Mouse (Mus musculus): ENCODE measurements around the gene Kcnn3.

GRCm38 (mm10) chr3:89508041-89508440 is 11.9 kb upstream of the Kcnn3 start:
- TF ChIP-seq GATA1 (IDR thresholded peaks at IDR 0.05; ENCODE audit: low read length) (no peak), TAL1 (IDR thresholded peaks at IDR 0.05; ENCODE audit: low read length) (no peak)

Measured in erythroblast, embryonic 14.5 days (primary cell).